Mouse (Mus musculus): ENCODE data around the gene Stx4a.
"Not testable (repeated sequence)": the region's sequence is repeated elsewhere in the genome, so short reads cannot be mapped to it uniquely, and the experiment has no call there.

Gene Stx4a

GRCm38 (mm10) chr7:127814241-127814921, 9.7 kb upstream of the Stx4a start:
- peak; percentile 85 for DNase-seq (ENCODE audit: low read depth, low spot score)

GRCm38 (mm10) chr7:127815116-127815665, 8.9 kb upstream of the Stx4a start:
- DNase-seq (ENCODE audit: low read depth, low spot score): no peak

- DNase-seq (ENCODE audit: low read depth, low spot score): peak; percentile 91
Measured at GRCm38 (mm10) chr7:127815954-127816821, 7.9 kb upstream of the Stx4a start.

GRCm38 (mm10) chr7:127817053-127817452, 7.0 kb upstream of the Stx4a start:
- no peak for DNase-seq (ENCODE audit: low read depth, low spot score)

- no peak for DNase-seq (ENCODE audit: low read depth, low spot score)
Measured at GRCm38 (mm10) chr7:127817776-127818175, 6.3 kb upstream of the Stx4a start.

GRCm38 (mm10) chr7:127820836-127821509, 3.1 kb upstream of the Stx4a start:
- no peak for DNase-seq (ENCODE audit: low read depth, low spot score)

- DNase-seq (ENCODE audit: low read depth, low spot score): no peak
Measured at GRCm38 (mm10) chr7:127822494-127822893, 1.6 kb upstream of the Stx4a start.

GRCm38 (mm10) chr7:127823236-127824171, 590 bp upstream of the Stx4a start:
- no peak for DNase-seq (ENCODE audit: low read depth, low spot score)

GRCm38 (mm10) chr7:127835550-127835949, 11.5 kb downstream of the Stx4a start:
- no peak for DNase-seq (ENCODE audit: low read depth, low spot score)

GRCm38 (mm10) chr7:127837473-127837872, 13.4 kb downstream of the Stx4a start:
- DNase-seq (ENCODE audit: low read depth, low spot score): no peak

- DNase-seq (ENCODE audit: low read depth, low spot score): not testable (repeated sequence)
Measured at GRCm38 (mm10) chr7:127837878-127838277, 13.8 kb downstream of the Stx4a start.

- DNase-seq (ENCODE audit: low read depth, low spot score): not testable (repeated sequence)
Measured at GRCm38 (mm10) chr7:127840031-127840430, 15.9 kb downstream of the Stx4a start.

GRCm38 (mm10) chr7:127840886-127841285, 16.8 kb downstream of the Stx4a start:
- DNase-seq (ENCODE audit: low read depth, low spot score): peak; percentile 85

- DNase-seq (ENCODE audit: low read depth, low spot score): peak; percentile 97
Measured at GRCm38 (mm10) chr7:127841340-127842000, 17.4 kb downstream of the Stx4a start.

GRCm38 (mm10) chr7:127842001-127842718, 18.1 kb downstream of the Stx4a start:
- DNase-seq (ENCODE audit: low read depth, low spot score): peak; percentile 71

- no peak for DNase-seq (ENCODE audit: low read depth, low spot score)
Measured at GRCm38 (mm10) chr7:127849973-127850875, 26.1 kb downstream of the Stx4a start.

- DNase-seq (ENCODE audit: low read depth, low spot score): no peak
Measured at GRCm38 (mm10) chr7:127850906-127851305, 26.8 kb downstream of the Stx4a start.

- DNase-seq (ENCODE audit: low read depth, low spot score): no peak
Measured at GRCm38 (mm10) chr7:127858258-127858657, 34.2 kb downstream of the Stx4a start.

GRCm38 (mm10) chr7:127866434-127866833, 42.3 kb downstream of the Stx4a start:
- DNase-seq (ENCODE audit: low read depth, low spot score): no peak

Measured in telencephalon, adult 2 months (tissue).